Mouse (Mus musculus) CD4-positive helper T cell, adult 2 months (primary cell): ENCODE results near the gene Sema6c.

ENCODE experiments used
- DNase-seq: peaks from one replicate; pipeline ENCODE4 v3.0.0-alpha.2; 2012; ENCODE audit warnings: low read depth, missing footprints, low spot score

Gene Sema6c

DNA sequence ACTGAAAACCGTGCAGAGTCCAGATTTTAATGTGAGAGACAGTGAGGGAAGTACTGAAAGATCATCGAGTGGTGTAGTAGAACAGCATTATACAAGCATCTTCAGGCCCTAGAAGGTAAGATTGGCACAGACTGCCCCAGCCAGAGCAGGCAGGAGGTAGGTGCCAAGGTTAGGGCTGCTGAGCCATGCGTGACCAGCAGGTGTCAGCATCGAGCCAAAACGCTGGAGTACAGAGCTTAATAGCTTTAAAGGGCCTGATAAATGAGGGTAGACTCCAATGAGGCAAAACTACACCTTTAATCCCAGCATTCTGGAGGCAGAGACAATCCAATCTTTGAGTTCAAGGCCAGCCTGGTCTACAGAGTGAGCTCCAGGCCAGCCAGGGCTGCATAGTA is 17.6 kb upstream of the Sema6c start:
- peak; percentile 89 for DNase-seq

DNA sequence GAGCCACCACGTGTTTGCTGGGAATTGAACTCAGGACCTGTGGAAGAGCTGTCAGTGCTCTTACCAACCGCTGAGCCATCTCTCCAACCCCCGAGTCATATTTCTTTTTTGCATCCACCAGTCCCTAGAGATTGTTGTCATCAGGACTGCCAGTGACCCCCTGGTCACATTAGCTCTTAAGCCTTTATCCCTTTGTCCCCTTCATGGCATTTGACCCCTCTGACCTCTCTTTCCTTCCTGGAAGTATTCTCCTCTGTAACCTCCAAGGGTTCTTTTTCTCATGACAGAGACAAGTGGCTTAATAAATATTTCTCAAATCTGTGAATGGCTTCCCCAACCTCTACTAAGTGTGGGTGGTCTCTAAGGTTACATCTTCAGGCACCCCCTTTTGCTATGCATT is 12.3 kb upstream of the Sema6c start:
- no peak for DNase-seq

DNA sequence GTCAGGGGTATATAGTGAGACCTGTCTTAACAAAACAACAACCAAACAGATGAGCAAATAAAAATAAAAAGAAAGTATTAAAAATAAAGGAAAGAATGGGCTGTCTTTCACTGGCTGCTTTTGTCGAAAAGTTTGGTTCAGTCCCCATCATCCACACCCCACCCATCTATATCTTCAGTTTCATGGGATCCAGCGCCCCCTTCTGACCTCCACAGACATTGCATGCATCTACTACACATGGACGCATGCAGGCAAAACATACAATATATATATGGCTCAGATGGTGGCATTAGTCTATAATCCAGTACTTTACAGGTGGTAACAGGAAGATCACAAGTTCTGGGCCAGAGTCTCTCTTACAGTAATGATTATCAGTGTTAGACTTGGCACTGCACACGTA is 6.4 kb upstream of the Sema6c start:
- peak; percentile 76 for DNase-seq

DNA sequence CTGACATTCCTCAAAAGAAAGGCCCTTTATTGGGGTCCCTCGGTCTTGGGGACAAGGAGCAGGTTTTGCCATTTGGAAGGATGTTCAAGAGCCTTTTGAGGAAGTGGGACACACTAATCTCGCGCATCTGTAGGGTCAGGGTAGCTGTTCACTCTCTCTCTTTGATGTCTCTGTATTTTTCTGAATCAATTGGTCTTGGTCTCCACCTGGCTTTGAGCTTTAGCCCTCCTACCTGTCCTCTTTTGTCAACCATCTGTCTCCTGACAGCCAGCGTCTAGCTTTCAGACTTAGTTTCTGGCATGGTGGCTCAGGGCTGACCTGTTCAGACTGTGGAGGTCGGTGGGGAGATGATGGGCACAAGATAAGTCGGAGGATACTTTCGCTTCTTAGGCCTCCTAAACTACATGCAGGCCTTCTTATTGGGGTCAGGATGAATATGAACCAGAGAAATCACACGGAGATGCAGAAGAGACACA is 708 bp upstream of the Sema6c start:
- DNase-seq: no peak

DNA sequence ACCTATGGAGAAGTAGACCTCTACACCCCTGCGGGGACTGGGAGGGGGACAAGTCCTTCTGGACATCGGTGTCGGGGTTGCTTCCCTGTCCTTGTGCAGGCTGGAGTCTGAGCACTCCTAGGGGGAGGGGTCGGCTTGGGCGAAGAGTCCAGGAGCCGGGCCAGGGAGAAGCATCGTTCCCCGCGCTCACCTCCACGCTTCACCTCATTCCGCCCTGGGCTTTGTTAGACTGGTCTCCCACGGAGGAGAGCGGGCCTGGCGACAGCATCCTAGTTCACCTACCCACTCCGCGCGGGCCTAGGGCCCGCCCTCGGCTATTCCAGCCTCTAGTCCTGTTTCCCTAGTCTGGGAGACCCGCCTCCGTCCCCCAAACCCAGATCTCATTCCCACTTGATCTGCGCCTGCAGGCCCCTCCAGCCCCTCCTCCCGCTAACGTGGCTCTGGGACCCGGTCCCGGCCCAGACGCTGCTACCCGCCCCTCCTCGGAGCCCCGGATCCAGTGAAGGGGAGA is 839 bp downstream of the Sema6c start:
- DNase-seq: no peak

DNA sequence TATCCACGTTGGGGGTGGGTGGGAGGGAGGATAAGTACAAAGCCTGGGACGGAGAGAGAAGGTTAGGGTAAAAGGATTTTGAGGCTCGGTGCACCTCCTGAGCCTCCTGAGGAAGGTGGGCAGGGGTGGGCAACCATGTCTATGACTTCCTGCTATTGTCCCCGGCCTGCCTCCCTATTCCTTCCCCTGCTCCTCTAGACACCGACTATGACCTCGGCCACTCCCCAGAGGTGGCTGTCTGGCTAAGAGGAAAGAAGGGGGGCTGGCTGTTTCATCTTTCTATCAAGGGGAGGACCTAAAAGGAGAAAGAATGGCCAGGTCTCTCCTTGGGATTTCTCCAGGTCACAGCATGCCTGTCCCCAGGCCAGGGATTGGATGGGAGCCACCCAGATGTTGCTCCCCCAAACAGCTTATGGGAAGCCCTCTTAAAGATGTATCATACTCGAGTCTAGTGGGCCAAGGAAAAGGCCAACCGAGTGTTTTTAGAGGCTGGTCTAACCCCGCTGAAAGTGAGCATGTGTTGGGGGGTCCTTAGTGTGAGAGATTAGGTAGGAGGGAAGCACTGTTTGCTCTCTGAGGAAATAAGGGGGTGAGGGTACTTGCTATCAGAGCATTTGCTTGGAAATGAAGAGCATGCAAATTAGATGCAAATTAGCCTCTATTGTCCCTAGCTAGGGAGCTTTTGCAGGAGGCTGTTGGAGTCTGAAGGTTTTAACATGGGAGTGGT is 1.5 kb downstream of the Sema6c start:
- no peak for DNase-seq

DNA sequence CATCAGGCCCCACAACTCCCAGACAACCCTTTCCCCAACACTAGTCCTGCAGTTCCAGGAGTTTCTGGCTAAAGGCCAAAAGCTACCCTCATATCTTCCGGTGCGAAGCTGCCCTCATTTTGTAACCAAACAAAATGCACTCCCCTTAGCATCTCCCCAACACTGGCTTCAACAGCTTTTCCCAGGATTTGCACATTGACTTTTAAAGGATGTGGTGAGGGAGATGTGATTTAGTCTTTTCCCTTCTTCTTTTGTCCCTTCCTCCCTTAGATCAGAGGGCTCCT is 2.0 kb downstream of the Sema6c start:
- no peak for DNase-seq

DNA sequence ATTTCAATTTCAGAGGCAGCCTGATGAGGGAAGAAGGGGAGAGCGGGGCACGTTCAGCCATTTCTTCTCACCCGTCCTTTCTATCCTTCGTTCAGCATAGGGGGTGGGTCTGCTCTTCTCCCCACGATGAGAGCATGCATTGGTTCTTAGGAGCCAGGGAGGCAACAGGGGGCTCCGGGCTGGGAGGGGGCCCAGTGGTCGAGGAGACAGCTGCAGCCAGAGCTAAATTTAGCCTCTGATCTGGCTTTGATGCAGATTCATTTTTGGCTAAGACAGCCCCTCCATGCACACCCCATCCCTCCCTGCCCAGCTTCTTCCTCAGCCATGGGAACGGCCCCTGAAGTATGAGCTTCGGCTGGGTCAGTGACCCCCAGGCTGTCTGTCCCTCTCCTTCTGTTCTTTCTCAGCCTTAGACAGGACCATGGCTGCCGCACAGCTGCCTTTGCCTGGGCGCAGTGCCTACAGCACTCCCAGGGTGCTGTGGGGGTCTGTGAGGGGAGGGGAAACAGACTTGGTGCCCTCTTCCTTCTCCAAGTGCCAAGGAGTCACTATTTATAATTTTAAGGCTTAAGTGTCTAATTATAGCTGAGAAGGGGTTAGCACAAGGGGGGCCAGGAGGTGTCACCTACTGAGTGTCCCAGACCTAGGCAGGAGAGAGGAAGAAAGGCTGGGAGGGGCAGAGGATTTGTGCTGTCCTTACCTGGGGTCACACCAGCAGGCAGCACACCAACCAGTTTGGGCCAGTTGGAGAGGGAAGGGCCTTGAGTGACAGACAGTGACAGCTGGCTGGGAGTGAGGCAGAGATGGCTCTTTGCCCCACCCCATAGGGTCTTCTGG is 3.4 kb downstream of the Sema6c start:
- no peak for DNase-seq

DNA sequence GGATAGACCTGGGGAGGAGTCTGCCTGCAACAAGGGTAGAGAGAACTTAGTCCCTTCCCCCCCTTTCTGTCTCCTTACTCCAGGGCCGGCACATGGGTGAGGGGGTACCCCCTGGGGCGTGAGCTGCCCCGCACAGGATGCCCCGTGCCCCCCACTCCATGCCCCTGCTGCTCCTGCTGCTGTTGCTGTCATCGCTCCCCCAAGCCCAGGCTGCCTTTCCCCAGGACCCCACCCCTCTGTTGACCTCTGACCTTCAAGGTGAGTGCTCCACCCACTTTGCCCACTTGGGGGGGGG is 3.9 kb downstream of the Sema6c start:
- DNase-seq: no peak

DNA sequence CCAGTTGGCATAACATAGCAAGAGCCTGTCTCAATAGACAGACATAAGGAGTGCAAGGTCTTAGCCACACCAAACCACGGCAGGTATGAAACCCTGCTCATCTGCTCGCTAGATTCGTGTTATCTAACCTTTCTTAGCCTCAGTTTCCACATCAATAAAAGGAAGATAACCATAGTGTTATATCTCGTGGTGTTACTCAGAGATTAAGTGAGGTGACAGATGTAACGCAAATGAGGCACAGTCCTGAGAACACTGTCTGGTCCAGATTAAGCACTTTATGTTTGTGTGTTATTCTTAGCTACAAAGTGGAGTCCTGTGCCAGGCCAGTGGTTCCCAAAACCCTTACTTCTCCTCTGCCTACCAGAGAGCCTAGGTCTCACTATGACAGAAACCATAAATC is 4.6 kb downstream of the Sema6c start:
- no peak for DNase-seq

DNA sequence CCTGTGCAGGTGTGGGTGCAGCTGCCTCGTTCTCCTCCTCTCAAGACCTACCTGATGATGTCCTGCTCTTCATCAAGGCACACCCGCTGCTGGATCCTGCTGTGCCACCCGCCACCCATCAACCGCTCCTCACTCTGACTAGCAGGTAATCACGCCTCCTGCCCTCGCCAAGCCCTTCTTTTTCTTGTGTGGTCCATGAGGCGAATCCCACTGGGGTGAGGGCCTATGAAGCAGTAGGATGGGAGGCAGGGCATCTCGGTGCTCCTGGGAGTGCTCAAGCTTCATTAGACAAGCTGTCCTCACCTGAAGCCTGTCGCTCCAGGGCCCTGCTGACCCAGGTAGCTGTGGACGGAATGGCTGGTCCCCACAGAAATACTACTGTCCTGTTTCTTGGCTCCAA is 9.7 kb downstream of the Sema6c start:
- DNase-seq: no peak

DNA sequence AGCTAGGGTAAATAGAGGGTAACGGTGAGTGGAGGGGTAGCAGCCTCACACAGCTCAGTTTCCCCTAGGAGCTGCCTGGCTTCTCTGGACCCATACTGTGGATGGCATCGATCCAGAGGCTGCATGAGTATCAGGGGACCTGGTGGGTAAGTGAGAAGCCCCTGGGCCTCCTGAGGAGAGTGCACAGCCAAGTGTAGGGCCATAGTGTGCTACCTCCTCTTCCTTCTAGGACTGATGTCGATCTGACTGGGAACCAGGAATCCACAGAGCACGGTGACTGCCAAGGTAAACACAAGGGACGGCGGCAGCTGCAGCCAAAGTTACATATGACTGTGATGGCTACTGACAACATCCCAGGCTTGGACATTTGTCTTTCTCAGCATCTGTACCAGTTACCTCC is 10.8 kb downstream of the Sema6c start:
- no peak for DNase-seq

DNA sequence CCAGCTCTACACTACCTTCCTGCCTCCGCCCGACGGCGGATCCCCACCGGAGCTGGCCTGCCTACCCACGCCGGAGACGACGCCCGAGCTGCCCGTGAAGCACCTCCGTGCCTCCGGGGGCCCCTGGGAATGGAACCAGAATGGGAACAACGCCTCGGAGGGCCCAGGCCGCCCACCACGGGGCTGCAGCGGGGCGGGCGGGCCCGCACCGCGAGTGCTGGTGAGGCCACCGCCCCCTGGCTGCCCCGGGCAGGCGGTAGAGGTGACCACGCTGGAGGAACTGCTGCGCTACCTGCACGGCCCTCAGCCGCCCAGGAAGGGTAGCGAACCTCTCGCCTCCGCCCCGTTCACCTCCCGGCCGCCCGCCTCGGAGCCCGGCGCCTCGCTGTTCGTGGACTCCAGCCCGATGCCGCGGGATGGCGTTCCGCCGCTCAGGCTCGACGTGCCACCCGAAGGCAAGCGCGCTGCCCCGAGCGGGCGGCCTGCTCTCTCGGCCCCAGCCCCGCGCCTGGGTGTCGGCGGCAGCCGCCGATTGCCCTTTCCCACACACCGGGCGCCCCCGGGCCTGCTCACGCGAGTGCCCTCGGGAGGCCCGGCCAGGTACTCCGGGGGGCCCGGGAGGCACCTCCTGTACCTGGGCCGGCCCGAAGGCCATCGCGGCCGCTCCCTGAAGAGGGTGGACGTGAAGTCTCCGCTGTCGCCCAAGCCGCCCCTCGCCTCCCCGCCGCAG is 12.4 kb downstream of the Sema6c start:
- no peak for DNase-seq

DNA sequence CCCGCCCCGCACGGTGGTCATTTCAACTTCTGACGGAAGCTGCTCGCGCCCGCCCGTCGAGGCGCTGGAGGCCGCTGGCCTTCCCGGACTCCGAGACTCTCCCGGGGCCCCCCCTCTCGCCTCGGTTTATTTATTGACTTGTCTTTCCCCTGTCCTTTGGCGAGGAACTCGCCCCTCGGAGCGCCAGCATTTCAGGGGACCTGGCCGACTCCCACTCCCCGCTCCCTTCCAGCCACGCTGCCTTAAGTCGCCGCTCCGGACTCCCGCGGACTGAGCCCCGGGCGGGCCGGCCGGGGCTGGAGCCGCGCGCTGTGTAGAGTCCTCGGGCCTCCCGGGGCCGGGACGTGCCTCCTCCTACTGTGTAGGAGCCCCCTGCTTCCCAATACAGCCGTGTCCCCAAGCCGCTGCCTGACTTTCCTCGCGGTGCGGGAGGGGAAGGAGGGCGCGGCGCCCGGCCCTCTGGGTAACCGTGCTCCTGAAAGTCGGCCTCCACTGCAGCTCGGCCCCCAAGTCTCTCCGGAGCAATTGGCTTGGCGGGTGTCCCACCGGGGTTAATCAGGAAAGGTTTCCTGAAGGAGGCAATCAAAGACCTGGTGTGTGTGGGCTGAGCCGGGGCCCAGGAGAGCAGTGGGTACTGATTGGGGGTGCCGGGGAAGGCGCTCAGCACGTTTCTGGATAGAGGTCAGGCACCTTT is 13.1 kb downstream of the Sema6c start:
- DNase-seq: no peak

DNA sequence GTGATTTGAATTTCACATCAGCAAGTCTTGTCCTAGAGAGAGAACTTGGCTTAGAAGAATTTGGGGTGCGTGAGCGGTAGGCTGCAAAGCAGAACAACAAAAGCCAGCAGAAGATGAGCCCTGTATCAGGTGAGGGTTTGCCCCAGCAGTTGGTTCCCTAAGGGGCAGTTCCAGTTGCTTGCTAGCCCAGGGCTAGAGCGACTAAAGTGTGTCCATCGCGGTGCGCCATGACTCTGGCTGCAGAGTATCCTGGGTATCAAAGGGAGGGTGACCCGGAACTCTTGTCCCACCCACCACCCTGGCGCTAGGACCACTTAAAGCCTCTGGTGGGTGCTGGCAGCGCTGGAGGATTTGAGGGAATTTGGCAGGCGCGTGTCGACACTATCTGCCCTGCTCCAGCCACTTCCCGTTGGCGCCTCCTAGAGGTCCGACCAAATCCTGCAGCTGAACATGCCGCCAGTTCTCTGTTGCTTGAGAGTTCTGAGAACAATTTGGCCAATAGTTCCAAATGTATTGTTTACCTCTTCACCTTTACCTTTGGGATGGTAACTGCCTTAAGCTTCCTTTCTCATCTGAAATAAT is 13.8 kb downstream of the Sema6c start:
- peak; percentile 81 for DNase-seq

DNA sequence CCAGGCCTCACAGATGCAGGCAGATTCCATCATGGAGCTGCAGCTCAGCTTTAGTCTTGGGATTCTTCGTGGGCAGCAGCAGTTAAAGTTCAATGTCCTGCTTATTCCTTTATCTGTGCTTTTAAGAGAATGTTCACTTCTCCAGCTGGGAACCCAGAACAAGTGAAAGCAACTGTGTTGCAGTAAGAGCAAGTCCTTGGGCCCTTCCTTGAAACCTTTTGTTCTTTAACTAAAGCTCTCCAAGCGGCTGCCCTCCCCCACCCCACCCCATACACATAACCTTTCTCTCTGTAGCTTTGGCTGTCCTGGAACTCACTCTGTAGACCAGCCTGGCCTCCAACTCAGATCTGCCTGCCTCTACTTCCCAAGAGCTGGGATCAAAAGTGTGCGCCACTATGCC is 16.2 kb downstream of the Sema6c start:
- no peak for DNase-seq

DNA sequence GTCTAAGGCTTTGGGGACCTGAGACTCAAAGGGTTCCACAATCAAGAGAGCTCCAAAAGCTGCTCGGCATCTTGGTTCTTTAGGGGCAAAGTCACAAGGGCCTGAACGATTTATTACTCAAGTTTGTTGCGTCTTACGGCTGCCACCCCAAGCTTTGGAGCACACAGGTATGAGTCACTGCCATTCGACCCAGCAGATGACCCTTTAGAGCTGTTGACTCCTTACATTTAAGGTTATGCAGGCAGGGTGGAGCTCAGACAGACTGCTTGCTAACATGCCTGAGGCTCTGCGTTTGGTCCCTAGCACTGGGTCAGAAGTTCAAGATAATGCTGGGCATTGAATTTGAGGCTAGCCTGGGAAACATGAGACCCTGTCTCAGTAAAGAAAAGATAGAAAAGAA is 17.3 kb downstream of the Sema6c start:
- DNase-seq: no peak

DNA sequence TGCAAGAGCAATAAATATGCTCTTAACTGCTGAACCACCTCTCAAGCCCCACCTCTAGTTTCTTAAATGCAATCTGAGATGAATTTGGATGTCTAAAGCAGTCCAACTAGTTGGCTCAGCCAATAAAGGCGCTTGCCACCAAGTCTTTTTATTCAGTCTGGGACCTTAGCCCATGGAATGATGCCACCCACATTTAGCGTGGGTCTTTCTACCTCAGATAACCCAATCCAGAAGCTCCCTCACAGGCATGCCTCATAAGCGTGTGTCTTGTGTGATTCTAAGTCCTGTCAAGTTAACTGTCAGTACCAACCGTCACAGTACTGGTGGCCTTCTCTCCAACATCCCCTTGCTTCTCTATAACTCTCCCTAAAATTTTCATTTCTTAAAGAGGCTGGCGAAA is 18.7 kb downstream of the Sema6c start:
- no peak for DNase-seq

DNA sequence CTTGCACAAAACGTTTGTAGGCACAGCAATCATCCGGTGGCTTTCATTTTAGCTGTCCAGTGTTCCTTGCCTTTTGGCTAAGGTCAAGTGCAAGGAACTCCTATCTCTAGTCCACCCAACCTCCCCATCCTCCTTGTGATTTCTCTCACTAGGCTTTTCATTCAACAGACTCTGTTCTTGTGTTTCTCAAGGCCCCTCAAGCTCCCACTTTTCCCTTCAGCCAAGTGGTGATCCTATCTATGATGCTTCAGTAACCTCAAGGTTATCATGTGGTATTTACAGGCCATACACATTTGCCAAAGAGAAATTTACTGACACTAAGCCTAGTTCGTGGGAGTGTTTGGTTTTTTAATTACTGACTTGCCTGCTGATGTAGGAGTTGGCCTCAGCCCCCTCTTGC is 19.6 kb downstream of the Sema6c start:
- DNase-seq: no peak

DNA sequence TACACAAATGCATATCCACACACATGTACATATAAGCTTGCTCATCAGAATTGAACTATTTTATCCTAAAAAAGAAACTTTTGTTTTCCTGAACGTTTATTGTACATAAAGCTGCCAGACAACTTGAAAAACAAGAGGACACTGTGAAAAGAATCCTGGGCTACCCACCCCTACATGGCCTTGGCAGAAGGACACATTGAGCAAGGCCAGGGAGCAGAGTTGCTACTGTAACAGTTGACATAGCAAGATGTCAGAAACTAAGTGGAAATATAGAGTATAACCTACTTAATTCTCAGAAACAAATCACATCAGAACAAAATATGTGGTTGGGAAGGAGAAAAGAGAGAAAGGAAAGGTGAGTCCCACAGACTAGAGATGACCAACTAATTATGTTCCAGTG is 21.6 kb downstream of the Sema6c start:
- no peak for DNase-seq

DNA sequence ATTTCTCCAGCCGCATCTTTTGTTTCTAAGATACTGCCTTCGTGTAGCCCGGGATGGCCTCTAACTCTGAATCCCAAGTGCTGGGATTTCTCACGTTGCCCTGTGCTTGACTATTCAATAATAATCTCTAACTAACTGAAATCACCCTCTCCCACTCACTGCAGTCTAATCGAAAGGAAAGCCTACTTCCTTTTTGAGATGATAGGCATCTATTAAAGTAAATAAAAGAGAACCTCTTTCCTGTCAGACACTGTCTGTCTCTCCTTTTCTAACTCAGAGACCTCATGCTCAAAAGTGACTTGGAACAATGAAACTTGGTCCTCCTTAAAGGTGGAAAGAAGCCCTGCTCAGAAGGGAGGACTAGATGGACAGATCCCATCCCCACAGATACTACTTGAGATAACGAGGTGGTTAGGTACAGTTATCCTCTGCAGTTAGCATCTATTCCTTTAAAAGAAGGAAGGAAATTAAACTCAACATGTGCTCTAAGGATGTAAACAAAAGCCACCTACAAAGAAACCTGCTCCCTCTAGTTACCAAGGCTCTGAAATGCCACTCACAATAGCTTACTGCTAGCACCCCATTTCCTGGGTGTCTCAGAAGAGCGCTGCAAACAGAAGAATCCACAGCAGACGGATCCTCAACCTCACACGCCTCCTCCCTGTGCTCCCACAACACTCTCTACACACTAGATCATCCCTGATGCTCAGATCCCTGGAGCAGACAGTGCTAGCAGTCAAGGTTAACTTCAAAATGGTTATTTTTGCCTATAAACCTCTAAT is 24.7 kb downstream of the Sema6c start:
- peak; percentile 43 for DNase-seq
